Mouse (Mus musculus) lung, adult 2 months (tissue): ENCODE data around the gene Spon1.

Source experiments
- CTCF ChIP-seq: fragments of 200-500 bp; IDR thresholded peaks from 2 replicates; pipeline ENCODE4 v1.5.1; 2011; ENCODE audit warnings: mild to moderate bottlenecking, low read length, control low read depth; ENCODE audit not compliant: insufficient read depth
- POLR2A ChIP-seq: fragments of 200-500 bp; IDR thresholded peaks from 2 replicates; pipeline ENCODE4 v1.6.1; 2011; ENCODE audit warnings: low read depth, mild to moderate bottlenecking, control low read depth, low read length, borderline replicate concordance; ENCODE audit errors: extremely low read depth

GRCm38 (mm10) chr7:114081633-114082420 lies 316.0 kb downstream of the Spon1 start:
- TF ChIP-seq POLR2A (no peak), CTCF (no peak)
